Comparison of ENCODE assay signal across 17 mouse cellular contexts in genomic region chr3:105707590-105707989, GRCm38 (mm10). TPM values are rescaled to one million over a fixed set of nuclear protein-coding genes. Genes with fewer than 3 reads are reported as not detected.
DNase-seq lines count a peak whose midpoint lies in the region; ATAC-seq and TF ChIP-seq lines count a peak whose summit lies in the region.
"Had no signal": no experiment of that assay in that cellular context is flagged by ENCODE, and none has a peak within 500 bp of the region (broad histone marks: within the 10 kb centered on the region; RNA-seq: fewer than 3 reads in every experiment).

No protein-coding gene starts in this region.

- H3K27me3 ChIP-seq in heart, adult 2 months (ENCODE audit: control insufficient read depth, insufficient read depth, low read length), result no peaks in the 10 kb centered on the region
- no peaks in the 10 kb centered on the region for H3K27me3 ChIP-seq in lung, embryonic 15.5 days
- peaks cover 14% of the 10 kb centered on the region for H3K27me3 ChIP-seq in hindbrain, embryonic 11.5 days (ENCODE audit: control insufficient read depth, insufficient read depth, low read length)
- H3K27me3 ChIP-seq in neural tube, embryonic 13.5 days, result peaks cover 36% of the 10 kb centered on the region
- peaks cover 31% of the 10 kb centered on the region for H3K27me3 ChIP-seq in liver, postnatal 0 days (ENCODE audit: insufficient read depth, low read length)

- peaks cover 4% of the 10 kb centered on the region; the same call in 1 of the 2 replicates for H3K79me2 ChIP-seq in heart, adult 2 months (replicated peaks; ENCODE audit: control insufficient read depth, insufficient read depth, low read length)

- H3K4me1 ChIP-seq in heart, adult 2 months (ENCODE audit: control insufficient read depth, insufficient read depth, low read length), result peaks cover 23% of the 10 kb centered on the region
- peaks cover 57% of the 10 kb centered on the region for H3K4me1 ChIP-seq in lung, embryonic 15.5 days
- peaks cover 4% of the 10 kb centered on the region; the same call in 1 of the 2 replicates for H3K4me1 ChIP-seq in hindbrain, embryonic 11.5 days (replicated peaks; ENCODE audit: control insufficient read depth, insufficient read depth, low read length)
- peaks cover 55% of the 10 kb centered on the region for H3K4me1 ChIP-seq in neural tube, embryonic 13.5 days (replicated peaks)
- H3K4me1 ChIP-seq in liver, postnatal 0 days (ENCODE audit: insufficient read depth), result peaks cover 24% of the 10 kb centered on the region

- H3K27ac ChIP-seq in heart, adult 2 months, result peak overlapping the region; percentile 3; the same call in 1 of the 2 replicates
- peak overlapping the region; percentile 17; the same call in 1 of the 2 replicates for H3K27ac ChIP-seq in lung, embryonic 15.5 days
- no peak overlapping the region for H3K27ac ChIP-seq in hindbrain, embryonic 11.5 days (ENCODE audit: low read depth, low read length)
- H3K27ac ChIP-seq in neural tube, embryonic 13.5 days (replicated peaks), result 0 out of 2 replicates have a peak overlapping the region, but pooled peaks have one; percentile 10
- H3K27ac ChIP-seq in liver, postnatal 0 days (ENCODE audit: low read depth), result no peak overlapping the region
- H3K27ac ChIP-seq: embryonic facial prominence, embryonic 13.5 days; kidney, postnatal 0 days; limb, embryonic 13.5 days had no signal

- no peak for TF ChIP-seq POLR2A in heart, adult 2 months (IDR thresholded peaks at IDR 0.05; ENCODE audit: insufficient read depth, low read depth, low read length)

- ATAC-seq in lung, embryonic 15.5 days (ENCODE audit: borderline replicate concordance, extremely low read depth, low FRiP score, low TSS enrichment), result no peak
- ATAC-seq in hindbrain, embryonic 11.5 days (ENCODE audit: low FRiP score), result no peak
- ATAC-seq in neural tube, embryonic 13.5 days (ENCODE audit: low read depth), result no peak
- no peak for ATAC-seq in liver, postnatal 0 days
- ATAC-seq: activated CD4-positive, CD25-positive, alpha-beta regulatory T cell, adult 4 months; CD4-positive, CD25-positive, alpha-beta regulatory T cell, adult 4 months had no signal

- peaks cover 31% of the 10 kb centered on the region for H3K36me3 ChIP-seq in heart, adult 2 months (ENCODE audit: control insufficient read depth, insufficient read depth, low read length)
- no peaks in the 10 kb centered on the region for H3K36me3 ChIP-seq in lung, embryonic 15.5 days
- no peaks in the 10 kb centered on the region for H3K36me3 ChIP-seq in hindbrain, embryonic 11.5 days (ENCODE audit: control insufficient read depth, insufficient read depth, low read length)
- no peaks in the 10 kb centered on the region for H3K36me3 ChIP-seq in neural tube, embryonic 13.5 days
- H3K36me3 ChIP-seq in liver, postnatal 0 days (replicated peaks; ENCODE audit: insufficient read depth, low read length), result no peaks in the 10 kb centered on the region
- H3K36me3 ChIP-seq: embryonic facial prominence, embryonic 13.5 days; limb, embryonic 13.5 days had no signal

- intact Hi-C loops in heart, adult 2 months (cut with DNase I), result no loop called here
- intact Hi-C loops in heart, postnatal 25 days (cut with DNase I), result no loop called here

- no peak overlapping the region for H3K4me2 ChIP-seq in lung, embryonic 15.5 days
- H3K4me2 ChIP-seq in hindbrain, embryonic 11.5 days (replicated peaks; ENCODE audit: low read depth, low read length), result no peak overlapping the region
- peak overlapping the region; percentile 91; the same call in 1 of the 2 replicates for H3K4me2 ChIP-seq in neural tube, embryonic 13.5 days
- H3K4me2 ChIP-seq in liver, postnatal 0 days (ENCODE audit: low read depth, low read length), result no peak overlapping the region
- H3K4me2 ChIP-seq: embryonic facial prominence, embryonic 13.5 days had no signal

- no peak for TF ChIP-seq EP300 in heart, adult 2 months (IDR thresholded peaks at IDR 0.05; ENCODE audit: insufficient read depth, low read depth, low read length)
- no peak for TF ChIP-seq EP300 in liver, postnatal 0 days (IDR thresholded peaks at IDR 0.05; ENCODE audit: low read depth)

- no peak overlapping the region for H3K9ac ChIP-seq in heart, adult 2 months (ENCODE audit: low read depth, low read length)
- no peak overlapping the region for H3K9ac ChIP-seq in lung, embryonic 15.5 days
- H3K9ac ChIP-seq in hindbrain, embryonic 11.5 days (ENCODE audit: low read depth, low read length), result no peak overlapping the region
- no peak overlapping the region for H3K9ac ChIP-seq in neural tube, embryonic 13.5 days
- H3K9ac ChIP-seq in liver, postnatal 0 days (replicated peaks), result no peak overlapping the region
- H3K9ac ChIP-seq: embryonic facial prominence, embryonic 13.5 days; limb, embryonic 13.5 days had no signal

- no peak for TF ChIP-seq CTCF in heart, adult 2 months (IDR thresholded peaks at IDR 0.05)
- TF ChIP-seq CTCF in liver, postnatal 0 days (IDR thresholded peaks at IDR 0.05; ENCODE audit: low read depth), result no peak

- no peak for DNase-seq in heart, adult 2 months
- no peak for DNase-seq in heart, postnatal 25 days (ENCODE audit: low spot score)
- DNase-seq in lung, postnatal 14 days, result no peak
- peak; percentile 19 for DNase-seq in hindbrain, embryonic 11.5 days (ENCODE audit: low spot score)
- DNase-seq in liver, postnatal 0 days, result no peak
- DNase-seq: cerebellum, adult 18-20 months; right cerebral cortex, postnatal 4 days; thymus, postnatal 14 days had no signal

- H3K4me3 ChIP-seq in heart, adult 2 months, result no peak overlapping the region
- H3K4me3 ChIP-seq in lung, embryonic 15.5 days, result no peak overlapping the region
- no peak overlapping the region for H3K4me3 ChIP-seq in hindbrain, embryonic 11.5 days (ENCODE audit: low read depth, low read length)
- 0 out of 2 replicates have a peak overlapping the region, but pooled peaks have one; percentile 3 for H3K4me3 ChIP-seq in neural tube, embryonic 13.5 days
- no peak overlapping the region for H3K4me3 ChIP-seq in liver, postnatal 0 days (ENCODE audit: low read depth, low read length)
- H3K4me3 ChIP-seq: embryonic facial prominence, embryonic 13.5 days; limb, embryonic 13.5 days had no signal

- no peaks in the 10 kb centered on the region for H3K9me3 ChIP-seq in lung, embryonic 15.5 days
- no peaks in the 10 kb centered on the region for H3K9me3 ChIP-seq in hindbrain, embryonic 11.5 days (ENCODE audit: control insufficient read depth, low read length)
- no peaks in the 10 kb centered on the region for H3K9me3 ChIP-seq in neural tube, embryonic 13.5 days
- no peaks in the 10 kb centered on the region for H3K9me3 ChIP-seq in liver, postnatal 0 days (ENCODE audit: low read length)
- H3K9me3 ChIP-seq: embryonic facial prominence, embryonic 13.5 days; limb, embryonic 13.5 days had no signal

- WGBS in heart, adult 2 months, result 60% methylated on average over 7 of the region's 7 CpGs
- WGBS in lung, embryonic 15.5 days, result 21% methylated on average over 7 of the region's 7 CpGs
- WGBS in hindbrain, embryonic 11.5 days, result 14% methylated on average over 7 of the region's 7 CpGs
- WGBS in neural tube, embryonic 13.5 days, result 28% methylated on average over 7 of the region's 7 CpGs
- 68% methylated on average over 7 of the region's 7 CpGs for WGBS in liver, postnatal 0 days (ENCODE audit: insufficient replicate concordance)

RNA-seq across cellular contexts. Expression of gene Inka2, which starts 3.2 kb away (rescaled TPM):
- 10 to 100 TPM; 16.1 to 16.2 TPM for total RNA-seq in heart, adult 2 months (2021)
- 11.5 and 22.4 TPM in 2 replicates for polyA plus RNA-seq in heart, adult 2 months (2012; rRNA removed)
- 10 to 100 TPM; 18.8 to 25.7 TPM for total RNA-seq in heart, postnatal 25 days (2021)
- polyA plus RNA-seq in lung, embryonic 15.5 days (2015; fragmentation: Nextera tagmentation; extraction: Ambion mirVana), result 2.6 TPM in 2 replicates
- 1.2 and 1.3 TPM in 2 replicates for polyA plus RNA-seq in hindbrain, embryonic 11.5 days (2014; fragmentation: Nextera tagmentation; extraction: Ambion mirVana)
- 4.0 and 4.8 TPM in 2 replicates for polyA plus RNA-seq in neural tube, embryonic 13.5 days (2015; fragmentation: Nextera tagmentation; extraction: Ambion mirVana)
- polyA plus RNA-seq in liver, postnatal 0 days (2015; fragmentation: Nextera tagmentation; extraction: Ambion mirVana), result 0.13 and 0.17 TPM in 2 replicates
- total RNA-seq: granulocyte monocyte progenitor cell, adult 5-6 weeks; monocyte, adult 5-6 weeks had no signal

RNA-seq across cellular contexts. Expression of gene Ddx20, which starts 20.2 kb away (rescaled TPM):
- total RNA-seq in heart, adult 2 months (2021), result 10 to 100 TPM in 1 of 2 experiments, 1 to 10 TPM in 1; 9.2 to 12.3 TPM
- 4.1 and 6.5 TPM in 2 replicates for polyA plus RNA-seq in heart, adult 2 months (2012; rRNA removed)
- total RNA-seq in heart, postnatal 25 days (2021), result 10 to 100 TPM in 1 of 2 experiments, 1 to 10 TPM in 1; 9.0 to 10.2 TPM
- 40.8 and 41.3 TPM in 2 replicates for polyA plus RNA-seq in lung, embryonic 15.5 days (2015; fragmentation: Nextera tagmentation; extraction: Ambion mirVana)
- 40.7 and 45.6 TPM in 2 replicates for polyA plus RNA-seq in hindbrain, embryonic 11.5 days (2014; fragmentation: Nextera tagmentation; extraction: Ambion mirVana)
- 24.9 and 27.2 TPM in 2 replicates for polyA plus RNA-seq in neural tube, embryonic 13.5 days (2015; fragmentation: Nextera tagmentation; extraction: Ambion mirVana)
- 9.7 and 9.8 TPM in 2 replicates for polyA plus RNA-seq in liver, postnatal 0 days (2015; fragmentation: Nextera tagmentation; extraction: Ambion mirVana)

Comparison
In these comparisons a context has a peak if more than half of its experiments do, and no peak if none do; other contexts are left out.
1. H3K27ac ChIP-seq: peak in heart, adult 2 months (single experiment), lung, embryonic 15.5 days (single experiment) and neural tube, embryonic 13.5 days (single experiment); none in hindbrain, embryonic 11.5 days (single experiment) and liver, postnatal 0 days (single experiment).